Mouse (Mus musculus) embryo, embryonic 9.5 days (tissue): ENCODE results near the gene Mlxipl.
A peak's percentile ranks its signal among the peaks of the same experiment; 100 is the strongest.

Source experiments
- DNase-seq: peaks from one replicate; pipeline ENCODE4 v3.0.0-alpha.2; 2017; ENCODE audit errors: extremely low spot score

Gene Mlxipl

GRCm38 (mm10) chr5:135185016-135185415 lies 95.3 kb downstream of the Mlxipl start:
- DNase-seq: no peak

- peak; percentile 24 for DNase-seq
These were observed 95.9 kb downstream of the Mlxipl start for GRCm38 (mm10) chr5:135185596-135185995.

- no peak for DNase-seq
These were observed 96.5 kb downstream of the Mlxipl start for GRCm38 (mm10) chr5:135186231-135186620.

- DNase-seq: peak; percentile 98
These were observed 97.1 kb downstream of the Mlxipl start, which contains the start of gene Baz1b for GRCm38 (mm10) chr5:135186621-135187348. Gene Baz1b (plus strand): TSS chr5:135187264.

GRCm38 (mm10) chr5:135187349-135188213 lies 97.9 kb downstream of the Mlxipl start:
- DNase-seq: no peak
